In the genomic region with DNA sequence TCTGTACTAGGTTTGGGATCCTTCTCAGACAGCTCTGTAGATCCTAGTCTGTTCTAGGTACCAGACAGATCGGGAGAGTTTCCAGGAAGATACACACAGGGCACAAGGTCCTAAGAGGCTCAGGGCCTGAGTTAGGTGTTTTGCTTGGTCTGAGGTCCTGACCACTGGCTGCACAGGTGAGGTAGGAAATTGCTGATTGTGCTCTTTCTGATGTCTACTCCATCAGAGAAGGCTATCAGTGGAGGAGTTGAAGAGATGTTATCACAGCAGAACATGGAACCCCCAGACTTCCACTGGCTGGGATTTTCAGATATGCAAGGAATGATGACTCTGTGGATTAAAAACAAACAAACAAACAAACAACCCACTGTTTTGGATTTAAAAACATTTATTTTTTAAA, we compare ENCODE assay signal across 34 mouse cellular contexts.
"Had no signal": no experiment of that assay in that cellular context is flagged by ENCODE, and none has a peak within 500 bp of the region (broad histone marks: within the 10 kb centered on the region; RNA-seq: fewer than 3 reads in every experiment).

No protein-coding gene starts in this region.

- H3K4me2 ChIP-seq: heart, embryonic 11.5 days; heart, embryonic 12.5 days; heart, embryonic 13.5 days; heart, embryonic 15.5 days; hindbrain, embryonic 12.5 days; hindbrain, embryonic 13.5 days; hindbrain, embryonic 14.5 days; hindbrain, embryonic 15.5 days; intestine, embryonic 15.5 days; kidney, embryonic 15.5 days had no signal

- DNase-seq: heart, postnatal 10 days; heart, postnatal 14 days; heart, postnatal 4 days; kidney, adult 11 months; kidney, adult 18-20 months; kidney, adult 2 months; kidney, adult 8-10 months; kidney, adult 9 months; kidney, postnatal 10 days; kidney, postnatal 14 days; kidney, postnatal 25 days; kidney, postnatal 36 days; kidney, postnatal 4 days; layer of hippocampus, adult 9-11 months; layer of hippocampus, postnatal 36 days had no signal

- H3K36me3 ChIP-seq: heart, embryonic 12.5 days; heart, embryonic 13.5 days; heart, embryonic 15.5 days; hindbrain, embryonic 10.5 days; hindbrain, embryonic 12.5 days; hindbrain, embryonic 13.5 days; hindbrain, embryonic 15.5 days; intestine, embryonic 15.5 days; kidney, embryonic 15.5 days had no signal

- ATAC-seq: hindbrain, embryonic 16.5 days; hindbrain, postnatal 0 days; inflammation-experienced regulatory T-cells, adult 6 months; intestine, embryonic 15.5 days; intestine, embryonic 16.5 days; intestine, postnatal 0 days had no signal

- H3K4me3 ChIP-seq: heart, embryonic 12.5 days; heart, embryonic 13.5 days; heart, embryonic 15.5 days; hindbrain, embryonic 10.5 days; hindbrain, embryonic 12.5 days; hindbrain, embryonic 13.5 days; hindbrain, embryonic 15.5 days; intestine, embryonic 15.5 days; kidney, embryonic 15.5 days; layer of hippocampus, adult 2 months; left cerebral cortex, adult 2 months had no signal

- H3K27ac ChIP-seq: heart, embryonic 13.5 days; heart, embryonic 15.5 days; hindbrain, embryonic 10.5 days; hindbrain, embryonic 12.5 days; hindbrain, embryonic 13.5 days; hindbrain, embryonic 14.5 days; hindbrain, embryonic 15.5 days; hindbrain, postnatal 0 days; intestine, embryonic 15.5 days; kidney, embryonic 15.5 days; kidney, postnatal 0 days; layer of hippocampus, adult 2 months; left cerebral cortex, adult 2 months had no signal

- H3K9me3 ChIP-seq: heart, embryonic 12.5 days; heart, embryonic 13.5 days; heart, embryonic 15.5 days; hindbrain, embryonic 10.5 days; hindbrain, embryonic 12.5 days; hindbrain, embryonic 13.5 days; hindbrain, embryonic 15.5 days; intestine, embryonic 15.5 days; kidney, embryonic 15.5 days had no signal

- H3K4me1 ChIP-seq: heart, embryonic 13.5 days; hindbrain, embryonic 10.5 days; hindbrain, embryonic 12.5 days; hindbrain, embryonic 13.5 days; hindbrain, embryonic 15.5 days; intestine, embryonic 15.5 days; kidney, embryonic 15.5 days had no signal

- H3K27me3 ChIP-seq: heart, embryonic 12.5 days; heart, embryonic 13.5 days; heart, embryonic 15.5 days; hindbrain, embryonic 12.5 days; hindbrain, embryonic 13.5 days; hindbrain, embryonic 15.5 days; intestine, embryonic 15.5 days; kidney, embryonic 15.5 days had no signal

- H3K9ac ChIP-seq: heart, embryonic 12.5 days; heart, embryonic 13.5 days; heart, embryonic 15.5 days; hindbrain, embryonic 12.5 days; hindbrain, embryonic 13.5 days; hindbrain, embryonic 14.5 days; hindbrain, embryonic 15.5 days; intestine, embryonic 15.5 days; kidney, embryonic 15.5 days had no signal
